Mouse (Mus musculus) forebrain, embryonic 12.5 days (tissue): ENCODE data around the gene Myl6b. TPM values are rescaled to one million over a fixed set of nuclear protein-coding genes. Genes with fewer than 3 reads are reported as not detected.

Experiments
- ATAC-seq: fragments of 200-750 bp; cut with Nextera tagmentation; 2 replicates; pipeline ENCODE4 v1.8.0; 2017; ENCODE audit warnings: moderate TSS enrichment; ENCODE audit not compliant: low FRiP score
- H3K27ac ChIP-seq: fragments of 300-500 bp; sonication (generic); 2 replicates; pipeline ENCODE4 v1.5.1; 2016; ENCODE audit warnings: mild to moderate bottlenecking
- H3K27me3 ChIP-seq: fragments of 300-500 bp; sonication (generic); 2 replicates; pipeline ENCODE4 v1.6.1; 2016; ENCODE audit warnings: mild to moderate bottlenecking
- H3K36me3 ChIP-seq: fragments of 300-500 bp; sonication (generic); replicated peaks from 2 replicates; pipeline ENCODE4 v1.6.1; 2016; ENCODE audit warnings: mild to moderate bottlenecking
- H3K4me1 ChIP-seq: fragments of 300-500 bp; sonication (generic); 2 replicates; pipeline ENCODE4 v1.6.1; 2016
- H3K4me2 ChIP-seq: fragments of 300-500 bp; sonication (generic); 2 replicates; pipeline ENCODE4 v1.6.1; 2016; ENCODE audit warnings: mild to moderate bottlenecking, moderate library complexity
- H3K4me3 ChIP-seq: fragments of 300-500 bp; sonication (generic); replicated peaks from 2 replicates; pipeline ENCODE4 v1.5.1; 2016; ENCODE audit warnings: mild to moderate bottlenecking
- H3K9ac ChIP-seq: fragments of 300-500 bp; sonication (generic); 2 replicates; pipeline ENCODE4 v1.6.1; 2016; ENCODE audit warnings: mild to moderate bottlenecking
- H3K9me3 ChIP-seq: fragments of 300-500 bp; sonication (generic); 2 replicates; pipeline ENCODE4 v1.6.1; 2016
- WGBS: fragments of 180-500 bp; shearing (Covaris S2); methylation state at CpG from one replicate; pipeline ENCODE4 v1.1.7; 2016; 5-methylcytosine and 5-hydroxymethylcytosine counted together
- polyA plus RNA-seq: library from polyadenylated mRNA; unstranded; fragments of >200 nt; fragmentation: Nextera tagmentation; extraction: Ambion mirVana; gene quantifications from 2 replicates; pipeline ENCODE4 v1.2.1, GENCODE M21; 2016

The Myl6b gene
- polyA plus RNA-seq, 1 experiment from 2014 or later, result 2.4 TPM

DNA sequence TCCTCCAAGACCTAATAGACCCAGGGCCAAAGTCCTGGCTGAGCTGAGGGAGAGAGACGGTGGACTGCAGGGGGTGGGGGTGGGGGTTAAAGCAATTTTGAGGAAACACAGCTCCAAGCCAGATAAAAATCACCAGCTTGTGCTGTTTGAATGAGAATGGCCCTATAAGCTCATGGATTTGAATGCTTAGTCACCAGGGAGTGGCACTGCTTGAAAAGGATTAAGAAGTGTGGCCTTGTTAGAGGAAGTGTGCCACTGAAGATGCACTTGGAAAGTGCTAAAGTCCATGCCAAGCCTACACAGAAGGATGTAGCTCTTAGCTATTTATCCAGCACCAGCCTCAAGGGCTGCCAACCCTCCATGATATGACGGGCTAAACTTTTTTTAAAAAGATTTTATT, 36.7 kb upstream of the Myl6b start:
- ATAC-seq, result no peak
- 80% methylated on average over 2 of the region's 2 CpGs for WGBS
- H3K36me3 ChIP-seq, result no peaks in the 10 kb centered on the region

GRCm38 (mm10) chr10:128526366-128527356, 28.2 kb upstream of the Myl6b start:
- peaks cover 25% of the 10 kb centered on the region for H3K4me1 ChIP-seq
- H3K9ac ChIP-seq, result peak overlapping the region; percentile 22; the same call in 1 of the 2 replicates
- ATAC-seq, result no peak
- peaks cover 68% of the 10 kb centered on the region for H3K27me3 ChIP-seq
- peak overlapping the region; percentile 100 for H3K4me2 ChIP-seq
- no peaks in the 10 kb centered on the region for H3K9me3 ChIP-seq
- WGBS, result 31% methylated on average over 28 of the region's 28 CpGs
- H3K36me3 ChIP-seq, result no peaks in the 10 kb centered on the region
- H3K4me3 ChIP-seq, result peak overlapping the region; percentile 66
- no peak overlapping the region for H3K27ac ChIP-seq

More for the DNA sequence above, 36.7 kb upstream of the Myl6b start:
- Histone ChIP-seq H3K4me2 (no peak overlapping the region), H3K27ac (no peak overlapping the region), H3K9me3 (no peaks in the 10 kb centered on the region), H3K9ac (no peak overlapping the region), H3K4me3 (no peak overlapping the region), H3K4me1 (no peaks in the 10 kb centered on the region), H3K27me3 (peaks cover 8% of the 10 kb centered on the region; the same call in 1 of the 2 replicates)

DNA sequence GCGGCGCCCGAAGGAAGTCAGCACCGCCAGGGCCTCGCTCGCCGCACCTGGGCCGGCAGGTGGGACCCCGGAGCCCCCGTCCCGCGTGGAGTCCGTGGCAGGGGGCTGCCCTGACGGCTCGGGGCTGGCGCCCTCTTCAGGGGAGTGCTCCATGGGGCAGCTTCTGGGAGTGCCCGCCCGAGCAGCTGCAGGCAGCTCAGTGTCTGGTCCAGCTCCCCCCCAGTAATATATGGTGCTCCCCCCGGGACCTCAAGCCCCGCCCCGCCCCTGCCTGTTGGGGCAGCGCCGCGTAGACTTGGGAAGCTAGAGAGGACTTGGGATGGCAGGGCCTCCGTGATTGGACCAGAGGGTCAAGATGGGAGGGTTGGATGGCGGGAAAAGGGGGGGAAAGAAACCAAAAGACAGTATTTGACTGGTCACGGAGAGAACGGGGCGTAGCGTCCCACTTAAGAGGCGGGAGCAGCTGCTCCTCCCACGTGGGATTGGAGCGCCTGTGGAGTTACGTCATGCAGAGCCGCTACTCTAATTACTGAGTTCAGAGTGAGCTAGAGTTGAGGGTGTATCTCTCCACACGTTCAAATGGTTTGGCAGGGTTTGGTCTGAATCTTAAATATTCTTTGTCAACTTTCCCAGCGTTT, 27.3 kb upstream of the Myl6b start, which contains the start of gene Esyt1:
Esyt1 (minus strand) TSS at position 201 of the 638 bp plus-strand sequence.
- peaks cover 68% of the 10 kb centered on the region for H3K27me3 ChIP-seq
- H3K4me3 ChIP-seq, result peak within 1 kb of the TSS; percentile 66
- no peaks in the 10 kb centered on the region for H3K9me3 ChIP-seq
- peak; percentile 96 for ATAC-seq
- peaks cover 25% of the 10 kb centered on the region for H3K4me1 ChIP-seq
- peak within 1 kb of the TSS; percentile 50 for H3K27ac ChIP-seq
- peak within 1 kb of the TSS; percentile 100 for H3K4me2 ChIP-seq
- H3K36me3 ChIP-seq, result no peaks in the 10 kb centered on the region
- peak within 1 kb of the TSS; percentile 75 for H3K9ac ChIP-seq
- under 1% methylated on average over 37 of the region's 37 CpGs for WGBS

DNA sequence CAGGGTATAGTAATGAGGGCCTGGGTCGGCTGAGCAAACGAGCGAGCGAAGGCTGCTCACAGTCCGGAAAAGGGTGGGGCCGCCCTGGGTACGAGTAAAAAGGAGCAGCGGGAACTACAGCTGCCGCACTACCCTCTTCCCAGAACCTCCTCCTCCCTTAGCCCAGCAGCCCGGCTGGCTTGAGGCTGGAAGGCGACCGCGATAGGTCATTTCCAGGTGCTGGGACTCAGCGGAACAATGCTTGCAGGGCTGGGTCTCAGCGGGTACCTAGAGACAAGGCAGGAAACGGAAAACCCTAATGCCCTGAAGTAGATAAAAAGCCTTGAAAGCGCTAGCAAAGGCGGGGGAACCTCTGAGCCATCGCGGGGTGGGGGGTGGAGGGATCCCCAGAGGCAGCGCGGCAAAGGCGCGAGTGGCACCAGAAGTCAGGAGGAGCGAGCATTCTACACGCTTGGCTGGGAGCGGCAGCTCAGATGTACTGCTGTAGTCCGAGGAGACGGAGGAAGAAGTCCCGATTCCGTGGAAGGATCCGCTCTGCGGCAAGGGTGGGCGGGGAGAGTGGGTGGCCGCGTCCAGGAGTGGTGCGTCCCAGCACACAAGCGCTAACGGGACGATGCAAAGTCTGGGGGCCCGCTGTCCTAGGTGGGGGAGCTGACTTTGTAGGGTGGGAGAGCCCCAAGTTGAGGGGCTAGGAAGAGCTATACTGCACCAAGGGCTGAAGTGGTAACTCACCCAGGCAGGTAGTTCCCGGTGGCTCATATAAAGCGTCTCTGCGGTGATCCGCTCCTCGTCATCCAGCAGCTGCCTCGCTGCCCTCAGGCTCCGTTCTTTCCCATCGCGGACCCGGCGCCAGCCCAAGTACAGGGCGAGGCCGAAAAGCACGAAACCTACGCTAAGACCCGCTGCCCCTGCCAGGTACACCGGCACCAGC, 26.5 kb upstream of the Myl6b start:
- under 1% methylated on average over 58 of the region's 58 CpGs for WGBS
- Histone ChIP-seq H3K9me3 (no peaks in the 10 kb centered on the region), H3K27ac (peak overlapping the region; percentile 50), H3K27me3 (peaks cover 72% of the 10 kb centered on the region), H3K4me2 (peak overlapping the region; percentile 100), H3K9ac (peak overlapping the region; percentile 75), H3K36me3 (no peaks in the 10 kb centered on the region), H3K4me1 (peaks cover 25% of the 10 kb centered on the region), H3K4me3 (peak overlapping the region; percentile 66)
- ATAC-seq, result peak; percentile 47

DNA sequence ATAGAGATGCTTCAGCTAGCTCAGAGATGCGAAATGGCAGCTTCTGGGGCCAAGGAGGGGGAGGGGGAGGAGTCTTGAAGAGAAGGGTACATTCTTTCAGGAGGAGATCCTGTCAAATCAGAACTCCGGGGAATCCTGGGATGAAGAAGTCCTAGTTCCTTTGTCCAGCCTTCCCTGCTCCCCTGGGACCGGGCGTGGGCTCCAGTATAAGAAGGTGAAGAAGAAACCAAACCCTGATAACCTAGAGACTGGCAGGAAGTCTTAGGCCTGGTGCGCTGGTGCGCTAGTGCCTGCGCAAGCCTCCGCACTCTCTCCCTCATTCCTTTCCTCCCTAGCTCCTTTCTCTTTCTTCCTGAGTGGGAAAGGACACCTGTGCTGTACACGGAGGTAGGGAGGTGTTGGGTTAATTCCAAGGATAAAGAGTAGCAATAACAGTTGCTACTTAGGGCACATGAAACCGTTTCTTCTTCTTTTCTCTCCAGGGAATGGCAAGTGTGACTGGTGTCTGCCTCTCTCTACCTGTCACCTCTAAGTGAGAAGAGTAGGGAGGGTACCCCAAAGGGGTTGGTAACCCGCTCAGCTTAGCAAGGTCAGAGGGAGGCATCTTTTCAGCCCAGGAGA, 25.7 kb upstream of the Myl6b start:
- ATAC-seq, result no peak
- Histone ChIP-seq H3K9ac (peak overlapping the region; percentile 75), H3K4me2 (peak overlapping the region; percentile 100), H3K9me3 (no peaks in the 10 kb centered on the region), H3K27ac (no peak overlapping the region), H3K27me3 (peaks cover 68% of the 10 kb centered on the region), H3K4me3 (peak overlapping the region; percentile 66), H3K4me1 (peaks cover 25% of the 10 kb centered on the region), H3K36me3 (no peaks in the 10 kb centered on the region)
- 8% methylated on average over 11 of the region's 11 CpGs for WGBS

- no peak overlapping the region for H3K4me2 ChIP-seq
- H3K27me3 ChIP-seq, result peaks cover 73% of the 10 kb centered on the region
- 69% methylated on average over 6 of the region's 6 CpGs for WGBS
- no peak for ATAC-seq
- H3K36me3 ChIP-seq, result no peaks in the 10 kb centered on the region
- no peaks in the 10 kb centered on the region for H3K9me3 ChIP-seq
- H3K27ac ChIP-seq, result no peak overlapping the region
- no peak overlapping the region for H3K4me3 ChIP-seq
- peaks cover 25% of the 10 kb centered on the region for H3K4me1 ChIP-seq
- no peak overlapping the region for H3K9ac ChIP-seq
These were observed 23.9 kb upstream of the Myl6b start for GRCm38 (mm10) chr10:128522351-128522750.

DNA sequence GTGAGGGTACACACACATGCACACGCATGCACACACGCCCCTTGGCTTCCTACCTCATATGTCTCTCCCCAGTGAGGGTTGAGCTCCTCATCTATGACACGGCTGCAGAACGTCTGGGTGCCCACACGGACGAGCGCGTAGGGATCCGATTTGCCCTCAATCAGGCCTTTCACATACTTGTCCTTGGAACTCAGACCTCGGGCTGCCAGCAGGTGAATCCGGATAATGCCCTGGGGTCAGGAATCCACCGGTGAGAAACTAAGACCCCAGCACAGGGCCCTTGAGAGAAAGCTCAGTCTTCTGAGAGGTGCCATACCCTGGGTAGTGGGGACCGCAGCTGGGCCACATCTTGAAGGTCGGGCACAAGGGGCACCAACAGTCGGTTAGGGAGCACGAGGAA, 22.1 kb upstream of the Myl6b start:
- Histone ChIP-seq H3K36me3 (no peaks in the 10 kb centered on the region), H3K4me1 (peaks cover 19% of the 10 kb centered on the region), H3K27ac (no peak overlapping the region), H3K27me3 (peaks cover 79% of the 10 kb centered on the region), H3K4me3 (no peak overlapping the region), H3K9me3 (no peaks in the 10 kb centered on the region), H3K4me2 (no peak overlapping the region), H3K9ac (no peak overlapping the region)
- WGBS, result 88% methylated on average over 16 of the region's 16 CpGs
- no peak for ATAC-seq

GRCm38 (mm10) chr10:128518833-128519232, 20.3 kb upstream of the Myl6b start:
- no peaks in the 10 kb centered on the region for H3K36me3 ChIP-seq
- peaks cover 76% of the 10 kb centered on the region for H3K27me3 ChIP-seq
- H3K4me2 ChIP-seq, result no peak overlapping the region
- H3K4me1 ChIP-seq, result peaks cover under 1% of the 10 kb centered on the region; the same call in 1 of the 2 replicates
- H3K9ac ChIP-seq, result no peak overlapping the region
- no peak overlapping the region for H3K4me3 ChIP-seq
- WGBS, result 71% methylated on average over 7 of the region's 7 CpGs
- ATAC-seq, result no peak
- H3K27ac ChIP-seq, result no peak overlapping the region
- no peaks in the 10 kb centered on the region for H3K9me3 ChIP-seq

GRCm38 (mm10) chr10:128516677-128517076, 18.2 kb upstream of the Myl6b start:
- Histone ChIP-seq H3K27ac (no peak overlapping the region), H3K9me3 (no peaks in the 10 kb centered on the region), H3K36me3 (no peaks in the 10 kb centered on the region; the same call in 1 of the 2 replicates), H3K4me3 (no peak overlapping the region), H3K9ac (no peak overlapping the region), H3K4me2 (no peak overlapping the region), H3K27me3 (peaks cover 56% of the 10 kb centered on the region), H3K4me1 (no peaks in the 10 kb centered on the region)
- no peak for ATAC-seq
- 18% methylated on average over 6 of the region's 6 CpGs for WGBS

GRCm38 (mm10) chr10:128516029-128516428, 17.5 kb upstream of the Myl6b start:
- WGBS, result 16% methylated on average over 20 of the region's 20 CpGs
- Histone ChIP-seq H3K27me3 (peaks cover 51% of the 10 kb centered on the region), H3K27ac (no peak overlapping the region), H3K4me1 (no peaks in the 10 kb centered on the region), H3K9ac (no peak overlapping the region), H3K9me3 (no peaks in the 10 kb centered on the region), H3K4me2 (0 out of 2 replicates have a peak overlapping the region, but pooled peaks have one; percentile 0), H3K36me3 (no peaks in the 10 kb centered on the region; the same call in 1 of the 2 replicates), H3K4me3 (no peak overlapping the region)
- no peak for ATAC-seq

GRCm38 (mm10) chr10:128515044-128515443, 16.6 kb upstream of the Myl6b start:
- no peak overlapping the region for H3K9ac ChIP-seq
- no peaks in the 10 kb centered on the region for H3K4me1 ChIP-seq
- H3K9me3 ChIP-seq, result no peaks in the 10 kb centered on the region
- no peak overlapping the region for H3K27ac ChIP-seq
- ATAC-seq, result no peak
- no peak overlapping the region for H3K4me3 ChIP-seq
- 82% methylated on average over 4 of the region's 4 CpGs for WGBS
- peaks cover 44% of the 10 kb centered on the region for H3K27me3 ChIP-seq
- no peak overlapping the region for H3K4me2 ChIP-seq
- H3K36me3 ChIP-seq, result no peaks in the 10 kb centered on the region; the same call in 1 of the 2 replicates
